Mouse (Mus musculus) left cerebral cortex, adult 18-20 months (tissue): ENCODE data around the gene Ccdc8. TPM values are rescaled to one million over a fixed set of nuclear protein-coding genes. Genes with fewer than 3 reads are reported as not detected.

Source experiments
- DNase-seq, 2 experiments: peaks; one replicate each; pipeline ENCODE4 v3.0.0; 2021 to 2022; ENCODE audit warnings: low spot score in 2 of 2, mixed read lengths in 1 of 2
- total RNA-seq, 2 experiments: library from RNA; stranded (reverse); gene quantifications; 2 replicates each; pipeline ENCODE4 v1.2.3; 2021

The Ccdc8 gene
- total RNA-seq, 2 experiments from 2014 or later = 2.1 to 2.6 TPM

GRCm38 (mm10) chr7:17038018-17038695 is 45.6 kb downstream of the Ccdc8 start:
- no peak for DNase-seq

DNA sequence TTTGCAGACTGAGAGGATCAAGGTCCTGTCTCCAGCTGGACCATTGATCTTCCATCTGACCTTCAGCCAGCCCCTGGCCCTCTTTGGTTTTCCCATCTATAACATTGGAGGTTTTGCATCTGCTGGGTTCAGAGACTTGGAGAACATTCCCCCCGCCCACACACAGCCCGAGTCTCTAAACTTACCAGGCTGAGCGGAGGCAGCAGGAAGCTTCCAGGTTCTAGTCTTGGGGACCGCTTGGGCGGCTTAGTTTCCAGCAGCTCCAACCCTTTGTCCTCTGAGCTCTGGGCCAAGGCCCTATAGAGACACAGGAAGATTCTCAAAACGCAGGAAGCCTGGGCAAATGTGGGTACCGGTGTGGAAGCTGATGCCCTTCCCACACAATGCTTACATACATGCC is 46.9 kb downstream of the Ccdc8 start:
- peak; percentile 56 to 57 for DNase-seq

DNA sequence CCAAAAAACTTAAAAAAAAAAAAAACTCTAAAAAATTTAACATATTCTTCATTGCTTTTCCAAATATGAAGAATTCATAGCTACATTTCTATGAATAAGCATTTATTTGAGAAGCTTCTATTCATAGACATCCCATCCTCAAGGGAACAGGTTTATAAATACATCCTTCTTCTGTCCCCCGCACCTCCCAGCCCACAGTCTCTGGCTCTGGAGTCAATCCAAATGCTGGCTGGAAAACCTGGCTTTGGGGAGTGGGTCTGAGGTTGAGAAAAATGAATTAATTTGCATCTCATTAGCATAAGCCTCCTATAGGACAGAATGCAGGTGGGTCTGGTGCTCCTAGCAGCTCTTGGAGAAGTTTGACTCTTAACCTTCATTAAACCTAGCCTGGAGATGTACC is 53.2 kb downstream of the Ccdc8 start:
- DNase-seq = peak; percentile 53

Other genes with a start within 250 kb of the Ccdc8 start
- 1 to 10 TPM; 2.9 to 4.2 TPM for gene Slc1a5, start 211.4 kb upstream of the Ccdc8 start, total RNA-seq
- gene Strn4, start 176.8 kb upstream of the Ccdc8 start, total RNA-seq = 100 to 1,000 TPM; 258 to 281 TPM
- gene Fkrp, start 176.0 kb upstream of the Ccdc8 start, total RNA-seq = 10 to 100 TPM; 51.3 to 56.2 TPM
- 1 to 10 TPM; 5.6 to 7.8 TPM for gene Prkd2, start 149.8 kb upstream of the Ccdc8 start, total RNA-seq
- 100 to 1,000 TPM; 186 to 201 TPM for gene Dact3, start 117.4 kb upstream of the Ccdc8 start, total RNA-seq
- gene Gng8, start 100.9 kb upstream of the Ccdc8 start, total RNA-seq = 1 to 10 TPM; 2.9 to 3.4 TPM
- gene Ptgir, start 86.2 kb upstream of the Ccdc8 start, total RNA-seq = under 1 TPM in 1 of 2 experiments, not detected in 1; 0.12 TPM
- gene Calm3, start 68.6 kb upstream of the Ccdc8 start, total RNA-seq = 1,000 to 10,000 TPM; 1,746 to 1,798 TPM
- gene Pnmal2, start 48.0 kb upstream of the Ccdc8 start, total RNA-seq = 100 to 1,000 TPM; 291 to 326 TPM
- gene Pnmal1, start 33.0 kb upstream of the Ccdc8 start, total RNA-seq = 100 to 1,000 TPM; 112 to 119 TPM
- 10 to 100 TPM; 61.0 to 65.7 TPM for gene Gm42372, start 9.6 kb upstream of the Ccdc8 start, total RNA-seq
- 100 to 1,000 TPM; 147 to 181 TPM for gene Ppp5c, start 35.2 kb downstream of the Ccdc8 start, total RNA-seq
- 1 to 10 TPM; 3.1 to 3.2 TPM for gene Hif3a, start 69.7 kb downstream of the Ccdc8 start, total RNA-seq
- 1 to 10 TPM; 5.3 to 5.8 TPM for gene Psg16, start 81.3 kb downstream of the Ccdc8 start, total RNA-seq
- gene Ceacam3, start 157.6 kb downstream of the Ccdc8 start, total RNA-seq = under 1 TPM; 0.09 to 0.12 TPM
- gene Psg29, start 210.8 kb downstream of the Ccdc8 start, total RNA-seq = not detected